Mouse (Mus musculus): ENCODE measurements around the gene Adat2.

- TF ChIP-seq CTCF (IDR thresholded peaks at IDR 0.05; ENCODE audit: low read depth, low read length) (no peak), GATA1 (IDR thresholded peaks at IDR 0.05; ENCODE audit: borderline replicate concordance, low read length) (no peak), POLR2AphosphoS5 (IDR thresholded peaks at IDR 0.05; ENCODE audit: insufficient replicate concordance, low read depth, low read length) (no peak)
Measured at GRCm38 (mm10) chr10:13600926-13601325, 48.2 kb downstream of the Adat2 start.

All from G1E (cell line).